In the genomic region with DNA sequence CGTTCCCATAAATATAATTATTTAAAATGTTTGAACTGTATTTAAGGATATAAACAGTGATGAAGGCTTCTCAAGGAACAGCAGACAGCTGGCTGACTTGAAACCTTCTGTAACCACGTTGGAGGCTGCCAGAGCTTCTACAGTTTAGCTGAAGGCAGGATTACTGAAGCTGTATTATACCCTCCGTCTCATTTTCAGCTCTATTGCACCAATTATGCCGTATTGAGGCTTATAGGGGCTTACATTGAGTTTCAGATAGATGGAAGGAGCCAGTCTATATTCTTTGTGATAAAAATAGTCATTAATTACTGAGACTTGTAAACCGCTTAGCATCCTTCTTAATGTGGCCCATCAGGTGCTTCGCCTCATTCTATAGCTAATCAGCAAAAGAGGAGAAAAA, we compare ENCODE assay signal across 28 mouse cellular contexts.
DNase-seq lines count a peak whose midpoint lies in the region; ATAC-seq lines count a peak whose summit lies in the region.
"Had no signal": no experiment of that assay in that cellular context is flagged by ENCODE, and none has a peak within 500 bp of the region (broad histone marks: within the 10 kb centered on the region; RNA-seq: fewer than 3 reads in every experiment).

No protein-coding gene starts in this region.

- no peak overlapping the region for H3K27ac ChIP-seq in forebrain, embryonic 11.5 days (ENCODE audit: low read depth, low read length)
- no peak overlapping the region for H3K27ac ChIP-seq in forebrain, embryonic 16.5 days (ENCODE audit: low read length)
- H3K27ac ChIP-seq: heart, embryonic 15.5 days; hindbrain, embryonic 12.5 days; hindbrain, postnatal 0 days; intestine, embryonic 15.5 days; kidney, postnatal 0 days; limb, embryonic 12.5 days; lung, embryonic 15.5 days; midbrain, embryonic 10.5 days; neural tube, embryonic 12.5 days had no signal

- DNase-seq in frontal cortex, postnatal 14 days (ENCODE audit: low spot score in 2 of 2) = no peak
- DNase-seq in forebrain, embryonic 11.5 days (ENCODE audit: low spot score) = peak; percentile 49
- DNase-seq in telencephalon, adult 2 months (ENCODE audit: low read depth, low spot score) = peak; percentile 24
- no peak for DNase-seq in kidney, postnatal 10 days
- no peak for DNase-seq in embryo, embryonic 10 days (ENCODE audit: low spot score)
- DNase-seq: adrenal gland, adult 8-10 months; cerebellum, adult 11-12 months; cerebellum, adult 9-11 months; gastrocnemius, postnatal 10 days; heart, postnatal 36 days; kidney, adult 2 months; right cerebral cortex, postnatal 25 days; spleen, adult 18-20 months; thymus, adult 2 months; thymus, postnatal 36 days had no signal

- H3K4me2 ChIP-seq in forebrain, embryonic 11.5 days (ENCODE audit: low read depth, low read length, severe bottlenecking) = no peak overlapping the region
- peak overlapping the region; percentile 17 for H3K4me2 ChIP-seq in forebrain, embryonic 16.5 days (ENCODE audit: low read length)
- H3K4me2 ChIP-seq: heart, embryonic 15.5 days; hindbrain, embryonic 12.5 days; intestine, embryonic 15.5 days; limb, embryonic 12.5 days; lung, embryonic 15.5 days; neural tube, embryonic 12.5 days had no signal

- H3K9ac ChIP-seq in forebrain, embryonic 11.5 days (ENCODE audit: low read length) = no peak overlapping the region
- H3K9ac ChIP-seq in forebrain, embryonic 16.5 days (replicated peaks; ENCODE audit: low read depth, low read length) = no peak overlapping the region
- H3K9ac ChIP-seq: heart, embryonic 15.5 days; hindbrain, embryonic 12.5 days; intestine, embryonic 15.5 days; limb, embryonic 12.5 days; lung, embryonic 15.5 days; neural tube, embryonic 12.5 days had no signal

- H3K4me1 ChIP-seq in forebrain, embryonic 11.5 days (replicated peaks; ENCODE audit: control insufficient read depth, insufficient read depth, low read length) = no peaks in the 10 kb centered on the region
- peaks cover 4% of the 10 kb centered on the region for H3K4me1 ChIP-seq in forebrain, embryonic 16.5 days (replicated peaks; ENCODE audit: control insufficient read depth, insufficient read depth, low read length)
- H3K4me1 ChIP-seq: heart, embryonic 15.5 days; hindbrain, embryonic 12.5 days; intestine, embryonic 15.5 days; limb, embryonic 12.5 days; lung, embryonic 15.5 days; midbrain, embryonic 10.5 days; neural tube, embryonic 12.5 days had no signal

- H3K4me3 ChIP-seq in forebrain, embryonic 11.5 days (ENCODE audit: low read depth, low read length) = no peak overlapping the region
- H3K4me3 ChIP-seq in forebrain, embryonic 16.5 days (replicated peaks; ENCODE audit: low read length) = no peak overlapping the region
- H3K4me3 ChIP-seq: heart, embryonic 15.5 days; hindbrain, embryonic 12.5 days; intestine, embryonic 15.5 days; limb, embryonic 12.5 days; lung, embryonic 15.5 days; midbrain, embryonic 10.5 days; myocyte; neural tube, embryonic 12.5 days had no signal

- no peaks in the 10 kb centered on the region for H3K36me3 ChIP-seq in forebrain, embryonic 11.5 days (ENCODE audit: control insufficient read depth, insufficient read depth, low read length)
- no peaks in the 10 kb centered on the region for H3K36me3 ChIP-seq in forebrain, embryonic 16.5 days (ENCODE audit: control insufficient read depth, insufficient read depth)
- H3K36me3 ChIP-seq: G1E; heart, embryonic 15.5 days; hindbrain, embryonic 12.5 days; intestine, embryonic 15.5 days; limb, embryonic 12.5 days; lung, embryonic 15.5 days; midbrain, embryonic 10.5 days; neural tube, embryonic 12.5 days had no signal

- H3K9me3 ChIP-seq in forebrain, embryonic 11.5 days (ENCODE audit: control insufficient read depth, low read length) = no peaks in the 10 kb centered on the region
- no peaks in the 10 kb centered on the region for H3K9me3 ChIP-seq in forebrain, embryonic 16.5 days (ENCODE audit: control insufficient read depth, low read length)
- H3K9me3 ChIP-seq: heart, embryonic 15.5 days; hindbrain, embryonic 12.5 days; intestine, embryonic 15.5 days; limb, embryonic 12.5 days; lung, embryonic 15.5 days; midbrain, embryonic 10.5 days; neural tube, embryonic 12.5 days had no signal

- H3K27me3 ChIP-seq in forebrain, embryonic 11.5 days (ENCODE audit: control insufficient read depth, insufficient read depth, low read length) = no peaks in the 10 kb centered on the region
- H3K27me3 ChIP-seq in forebrain, embryonic 16.5 days (replicated peaks; ENCODE audit: control insufficient read depth, insufficient read depth, low read length) = no peaks in the 10 kb centered on the region
- H3K27me3 ChIP-seq: heart, embryonic 15.5 days; hindbrain, embryonic 12.5 days; intestine, embryonic 15.5 days; limb, embryonic 12.5 days; lung, embryonic 15.5 days; neural tube, embryonic 12.5 days had no signal

- peak; percentile 67 for ATAC-seq in frontal cortex, adult (ENCODE audit: low TSS enrichment)
- ATAC-seq in forebrain, embryonic 11.5 days (replicated peaks; ENCODE audit: low FRiP score) = peak; percentile 89
- ATAC-seq in forebrain, embryonic 16.5 days = peak; percentile 77
- ATAC-seq: hindbrain, postnatal 0 days; intestine, embryonic 15.5 days had no signal

- WGBS in forebrain, embryonic 11.5 days = 38% methylated on average over 6 of the region's 6 CpGs
- 20% methylated on average over 6 of the region's 6 CpGs for WGBS in forebrain, embryonic 16.5 days

Comparison
In these comparisons a context has a peak if more than half of its experiments do, and no peak if none do; other contexts are left out.
1. DNase-seq: peak in forebrain, embryonic 11.5 days (single experiment) and telencephalon, adult 2 months (single experiment); none in frontal cortex, postnatal 14 days (0 of 2), kidney, postnatal 10 days (single experiment) and embryo, embryonic 10 days (single experiment).
2. Peak in every context shown above with its lines, with median percentiles within 50 percentile points of each other: ATAC-seq.